Mouse (Mus musculus): ENCODE measurements around the gene Adgrl3.

Gene Adgrl3

DNA sequence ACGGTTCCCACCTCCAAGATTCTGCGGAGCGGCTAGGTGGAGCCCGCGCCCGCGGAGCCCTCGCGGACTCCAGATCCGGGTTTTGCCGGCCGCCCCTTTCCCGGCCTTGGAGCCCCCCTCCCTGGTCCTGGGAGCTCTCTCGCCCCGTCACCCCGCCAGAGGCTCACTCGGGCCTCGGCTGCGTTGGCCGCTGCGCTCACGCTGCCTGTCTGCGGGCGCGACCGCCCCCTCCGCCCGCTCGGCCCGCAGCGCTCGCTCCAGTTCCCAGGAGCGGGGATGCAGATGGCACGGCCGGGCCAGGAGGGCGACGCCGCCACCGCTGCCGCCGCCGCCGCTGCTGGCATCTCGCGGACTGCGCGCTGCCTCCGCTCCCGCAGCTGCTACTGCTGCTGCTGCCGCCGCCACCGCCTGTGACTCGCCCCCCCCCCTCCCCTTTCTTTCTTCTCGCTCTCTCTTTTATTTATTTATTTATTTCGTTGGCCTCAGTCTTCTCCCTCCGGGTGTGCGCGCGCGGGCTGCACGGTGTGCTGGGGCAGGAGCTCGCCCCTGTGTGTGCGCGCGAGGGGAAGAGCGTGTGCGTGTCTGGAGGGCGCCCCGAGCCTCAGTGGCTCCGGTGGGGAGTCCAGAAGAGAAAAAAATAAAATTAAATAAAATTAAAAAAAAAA lies at the start of gene Adgrl3:
Adgrl3 (plus strand) TSS at position 549 of the 665 bp plus-strand sequence.
- peak; percentile 67 to 81 for DNase-seq (ENCODE audit: low spot score in 2 of 2)

DNA sequence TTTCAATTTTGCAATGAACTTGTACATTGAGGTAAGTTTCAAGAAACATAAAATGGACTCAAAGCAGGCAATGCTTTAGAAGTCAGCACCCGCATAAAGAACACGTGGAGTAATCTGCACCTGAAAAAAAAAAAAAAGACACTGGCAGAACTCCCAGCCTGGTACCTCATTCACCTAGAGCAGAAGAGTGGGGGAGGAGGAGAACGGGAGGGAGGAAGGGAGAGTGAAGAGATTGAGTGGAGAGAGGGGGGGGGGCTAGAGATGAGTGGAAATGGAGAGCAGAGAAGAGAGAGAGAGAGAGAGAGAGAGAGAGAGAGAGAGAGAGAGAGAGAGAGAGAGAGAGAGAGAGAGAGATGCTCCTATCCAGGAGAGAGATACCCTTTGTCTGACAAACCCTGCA lies 772 bp upstream of the Adgrl3 start:
- no peak for DNase-seq (ENCODE audit: low spot score in 2 of 2)

DNA sequence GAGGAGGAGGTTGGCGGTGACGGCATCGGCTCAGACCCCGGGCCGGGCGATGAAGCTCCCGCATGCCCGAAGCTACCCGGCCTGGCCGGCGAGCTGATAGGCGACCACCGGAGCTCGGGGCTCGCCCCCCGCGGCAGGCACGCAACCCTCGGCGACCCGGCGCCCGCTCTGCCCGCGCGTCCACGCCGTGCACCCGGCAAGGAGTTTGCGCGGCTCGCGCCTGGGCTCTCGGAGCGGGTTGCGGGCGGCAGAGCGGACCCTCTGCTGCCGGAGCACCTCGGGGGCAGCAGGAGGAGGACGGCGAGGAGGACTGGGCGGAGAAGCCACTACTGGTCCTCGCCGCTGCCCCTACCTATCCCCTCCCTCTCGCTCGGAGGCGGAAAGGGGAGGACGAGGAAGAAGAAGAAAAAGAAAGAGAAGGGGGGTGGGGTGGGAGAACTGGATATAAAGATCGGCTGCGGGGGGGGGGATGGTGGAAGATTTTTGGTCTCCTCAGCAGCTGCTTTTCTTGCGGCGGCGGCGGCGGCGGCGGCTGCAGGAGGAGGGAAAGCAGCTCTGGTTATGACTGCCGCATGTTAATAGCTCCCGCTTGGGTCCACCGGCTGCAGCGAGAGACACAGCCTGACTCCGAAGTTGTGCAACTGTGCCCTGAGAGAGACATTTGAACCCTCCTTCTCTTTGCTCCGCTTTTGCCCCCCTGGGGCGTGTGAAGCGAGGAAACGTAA lies 505 bp downstream of the Adgrl3 start:
- peak; percentile 50 to 63 for DNase-seq (ENCODE audit: low spot score in 2 of 2)

DNA sequence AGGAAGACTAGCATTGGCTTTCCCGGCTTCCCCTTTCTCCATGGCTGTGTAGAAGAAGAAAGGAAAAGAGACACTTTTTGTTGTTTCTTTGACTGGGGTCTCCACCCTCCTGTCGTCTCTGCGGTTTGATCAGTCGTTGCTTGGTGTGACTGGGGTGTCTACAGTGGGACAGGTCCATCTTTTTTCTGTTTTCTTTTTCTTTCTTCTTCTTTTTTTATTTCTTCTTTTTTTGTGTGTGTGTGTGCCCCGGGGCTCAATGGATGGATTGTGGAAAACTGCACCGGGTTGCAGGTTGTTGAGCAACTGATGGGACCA lies 1.0 kb downstream of the Adgrl3 start:
- no peak for DNase-seq (ENCODE audit: low spot score in 2 of 2)

DNA sequence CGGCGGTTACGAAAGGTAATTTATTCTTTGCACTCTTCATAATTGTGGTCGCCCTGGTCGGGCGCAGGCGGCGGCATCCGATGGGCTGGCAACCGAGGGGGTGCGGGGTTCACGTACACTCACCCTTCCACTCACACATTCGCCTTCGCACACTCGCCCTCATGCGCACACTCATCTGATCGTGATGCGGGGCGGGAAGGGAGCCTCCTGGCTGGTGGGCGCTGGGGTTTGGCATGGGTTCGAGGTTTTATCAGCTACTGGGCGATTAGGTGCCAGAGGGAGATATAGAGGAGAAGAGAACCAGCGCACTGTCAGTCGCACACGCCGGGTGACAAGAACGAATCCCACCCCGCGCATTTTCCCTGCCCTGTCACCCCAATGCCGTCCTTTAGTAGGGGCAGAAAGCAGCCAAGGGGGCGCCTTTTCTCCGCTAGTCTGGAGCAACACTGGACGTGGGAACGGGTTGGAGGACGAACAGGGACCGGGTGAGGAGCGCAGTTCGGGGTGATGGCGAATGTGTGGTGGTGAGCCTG lies 1.5 kb downstream of the Adgrl3 start:
- DNase-seq (ENCODE audit: low spot score in 2 of 2): peak; percentile 36 to 48

DNA sequence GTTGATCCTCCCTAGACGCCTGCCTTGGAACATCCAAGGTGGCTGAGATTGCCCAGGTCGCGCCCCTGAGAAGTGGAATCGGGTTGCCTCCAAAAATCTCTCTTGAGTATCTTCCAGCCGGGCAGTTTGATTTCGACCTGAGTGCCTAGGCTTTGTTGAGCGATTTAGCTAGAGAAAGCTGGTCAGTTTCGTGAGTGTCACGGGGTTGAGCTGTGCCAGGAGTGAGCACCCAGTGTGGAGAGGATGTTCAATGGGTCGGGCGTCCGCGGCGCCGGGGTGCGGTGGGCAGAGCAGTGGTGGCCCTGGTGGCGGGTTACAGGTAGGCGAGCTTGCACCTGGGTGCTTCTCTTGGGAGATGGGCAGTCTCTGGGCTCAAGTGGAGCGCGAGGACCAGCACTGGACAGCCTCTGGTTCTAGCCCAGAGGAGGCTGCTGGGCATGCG lies 1.9 kb downstream of the Adgrl3 start:
- peak; percentile 23 to 52 for DNase-seq (ENCODE audit: low spot score in 2 of 2)

DNA sequence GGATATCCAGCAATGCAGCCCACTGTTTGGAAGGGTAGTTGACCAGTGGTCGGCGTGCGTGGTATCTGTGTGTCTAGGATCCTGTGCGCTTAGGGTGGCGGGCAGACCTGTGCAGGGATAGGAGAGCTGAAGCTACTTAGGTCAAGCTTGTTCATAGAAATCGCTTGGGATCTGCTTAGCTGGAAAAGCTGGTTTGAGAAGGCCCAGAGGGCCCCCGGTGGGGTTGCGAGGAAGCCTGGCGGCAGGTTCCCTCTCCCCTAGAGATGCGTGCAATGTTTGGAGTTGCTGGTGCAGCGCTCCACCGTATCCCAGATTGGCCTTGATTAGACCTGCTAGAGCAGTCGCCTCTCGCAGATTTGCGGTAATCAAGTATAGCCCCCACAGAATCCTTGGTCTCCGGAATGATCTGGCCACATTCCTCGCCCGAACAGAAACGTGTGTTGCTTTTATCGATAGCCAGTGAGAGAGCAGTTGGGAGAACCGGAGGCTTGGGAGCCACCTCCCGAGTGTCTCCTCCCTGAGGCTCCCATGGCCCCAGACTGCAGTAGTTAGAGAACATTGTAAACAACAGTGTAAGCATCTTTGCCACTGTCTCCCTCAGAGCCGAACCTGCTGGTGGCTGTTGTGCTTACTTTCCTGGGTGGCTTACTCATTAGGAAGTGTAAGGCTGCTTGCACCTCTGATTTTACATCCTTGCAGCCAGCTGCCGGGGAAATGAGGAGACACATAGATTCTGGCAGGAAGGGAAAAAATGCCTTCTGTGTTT lies 2.6 kb downstream of the Adgrl3 start:
- DNase-seq (ENCODE audit: low spot score in 2 of 2): peak in 1 of 2 experiments; percentile 48

DNA sequence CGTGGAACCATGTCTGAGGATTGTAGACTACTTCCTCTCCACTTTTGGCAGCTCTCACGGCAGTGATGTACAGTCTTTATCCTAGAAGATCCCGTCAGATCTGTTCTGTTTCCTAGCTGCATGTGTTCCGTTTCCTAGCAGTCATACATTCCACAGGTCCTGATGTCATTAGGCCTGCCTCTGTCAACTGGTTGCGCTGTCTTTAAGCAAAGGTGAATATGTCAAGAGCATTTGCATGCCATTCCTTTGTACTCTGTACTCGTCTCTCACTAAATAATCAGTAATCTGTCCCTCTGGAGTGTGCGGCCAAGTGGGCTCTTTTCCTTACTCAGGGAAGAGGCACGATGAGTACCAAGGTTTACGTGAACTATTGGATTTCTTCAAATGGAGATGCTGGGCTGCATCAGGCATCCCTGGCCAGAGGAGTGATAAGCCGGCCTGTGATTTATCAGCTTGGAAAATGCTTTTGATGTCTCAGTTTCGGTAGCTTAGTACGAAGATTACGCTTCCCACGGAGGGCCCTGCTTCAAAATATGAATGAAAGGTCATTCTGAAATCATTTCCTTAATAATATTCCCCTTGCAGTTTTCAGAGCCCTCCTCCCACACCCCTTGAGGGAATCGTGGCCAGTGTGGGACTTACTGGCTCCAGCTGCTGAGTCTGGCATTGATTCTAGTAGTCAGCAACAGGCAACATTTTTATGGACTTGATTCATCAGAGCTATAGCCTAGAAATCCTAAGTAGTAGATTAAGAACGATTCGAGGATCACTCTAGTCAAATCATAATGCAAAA lies 4.2 kb downstream of the Adgrl3 start:
- no peak for DNase-seq (ENCODE audit: low spot score in 2 of 2)

DNA sequence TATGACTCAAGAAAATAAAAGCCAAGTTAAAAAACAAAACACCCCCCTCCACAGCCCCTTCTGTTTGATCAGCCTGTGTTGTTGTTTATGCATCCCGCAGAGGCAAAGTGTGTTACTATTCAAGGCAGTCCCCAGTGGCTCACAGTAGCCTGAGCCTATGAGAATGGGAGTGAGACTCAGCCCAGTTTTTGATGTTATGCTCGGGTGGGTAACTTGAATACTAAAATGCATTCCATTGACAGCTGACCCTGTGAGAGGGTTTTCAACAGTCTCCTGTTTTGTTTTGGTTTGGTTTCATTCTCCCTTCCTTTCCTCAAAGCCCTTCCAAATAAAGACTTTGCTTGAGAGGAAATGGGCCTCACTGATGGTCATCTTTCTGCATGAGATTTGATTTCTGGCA lies 8.9 kb downstream of the Adgrl3 start:
- peak in 1 of 2 experiments; percentile 26 for DNase-seq (ENCODE audit: low spot score in 2 of 2)

DNA sequence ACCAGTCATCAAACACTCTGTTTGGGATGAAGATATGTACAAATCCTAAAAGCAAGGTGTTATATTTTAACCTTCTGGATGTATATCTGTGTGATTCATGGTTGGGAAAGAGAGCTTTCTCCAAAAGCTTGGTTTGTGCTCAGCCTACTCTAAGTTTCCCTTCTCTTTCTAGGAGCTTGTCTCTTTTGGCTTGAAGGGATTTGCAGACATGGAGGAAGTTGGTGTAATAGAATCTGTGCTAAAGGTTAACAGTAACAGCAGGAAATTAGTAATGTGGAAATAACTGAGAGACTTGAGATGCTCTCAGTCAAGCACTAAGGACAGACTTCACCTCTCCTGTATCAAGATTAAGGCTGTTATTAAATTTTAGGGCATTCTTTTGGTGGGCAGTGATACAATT lies 17.2 kb downstream of the Adgrl3 start:
- DNase-seq (ENCODE audit: low spot score in 2 of 2): no peak

DNA sequence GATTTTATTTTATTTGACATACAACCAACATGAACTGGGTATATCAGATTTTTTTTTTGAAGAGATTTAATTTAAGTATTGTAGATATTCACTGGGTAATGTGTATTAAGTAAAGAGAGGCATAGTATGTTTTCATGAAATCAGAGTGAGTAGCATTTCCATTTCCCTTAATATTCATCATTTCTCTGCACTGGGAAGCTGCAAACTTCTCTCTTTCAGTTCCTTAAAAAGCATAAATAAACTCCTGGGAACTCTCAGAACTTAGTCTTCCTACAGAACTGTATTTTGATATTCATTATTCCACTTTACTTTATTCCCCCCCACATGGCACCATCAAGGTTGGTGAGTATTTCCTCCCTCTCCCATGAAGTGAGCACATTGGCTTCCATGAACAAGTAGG lies 23.9 kb downstream of the Adgrl3 start:
- no peak for DNase-seq (ENCODE audit: low spot score in 2 of 2)

DNA sequence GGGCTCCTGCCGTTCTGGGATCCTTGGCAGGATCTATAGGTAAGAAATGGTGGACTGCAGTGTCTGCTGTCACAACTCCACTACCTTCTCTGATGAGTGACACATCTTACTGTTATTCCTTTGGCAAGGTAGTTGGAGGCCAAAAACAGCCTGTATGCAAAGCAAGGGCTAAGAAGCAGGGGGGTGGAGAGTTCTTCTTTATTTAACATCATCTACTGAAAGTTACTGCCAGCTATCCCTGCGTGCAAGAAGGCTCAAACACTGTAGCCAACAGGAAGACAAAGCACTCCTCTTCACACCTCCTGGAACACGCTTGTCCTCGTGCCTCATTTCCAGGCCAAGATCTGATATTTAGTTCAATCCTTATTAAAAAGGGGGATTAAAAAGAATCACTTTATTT lies 26.2 kb downstream of the Adgrl3 start:
- no peak for DNase-seq (ENCODE audit: low spot score in 2 of 2)

DNA sequence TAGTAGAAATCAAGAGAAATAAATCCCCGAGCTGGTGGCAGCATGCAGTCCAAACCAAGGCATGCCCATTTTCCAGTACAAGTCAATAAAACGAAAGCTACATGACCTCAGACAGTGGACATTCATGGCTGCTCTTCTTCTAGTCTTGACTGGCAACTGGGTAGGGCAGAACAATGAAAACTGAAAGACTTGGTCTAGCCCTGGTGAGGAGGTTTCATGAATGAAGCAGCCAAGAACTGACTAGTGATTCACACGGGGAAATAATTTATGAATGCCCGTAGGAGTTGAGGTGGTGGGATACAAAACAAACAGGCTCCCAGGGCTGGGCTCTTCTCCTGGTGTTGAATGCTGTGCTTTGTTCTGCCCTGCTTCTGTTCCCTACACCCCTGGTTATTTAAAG lies 34.7 kb downstream of the Adgrl3 start:
- DNase-seq (ENCODE audit: low spot score in 2 of 2): no peak

DNA sequence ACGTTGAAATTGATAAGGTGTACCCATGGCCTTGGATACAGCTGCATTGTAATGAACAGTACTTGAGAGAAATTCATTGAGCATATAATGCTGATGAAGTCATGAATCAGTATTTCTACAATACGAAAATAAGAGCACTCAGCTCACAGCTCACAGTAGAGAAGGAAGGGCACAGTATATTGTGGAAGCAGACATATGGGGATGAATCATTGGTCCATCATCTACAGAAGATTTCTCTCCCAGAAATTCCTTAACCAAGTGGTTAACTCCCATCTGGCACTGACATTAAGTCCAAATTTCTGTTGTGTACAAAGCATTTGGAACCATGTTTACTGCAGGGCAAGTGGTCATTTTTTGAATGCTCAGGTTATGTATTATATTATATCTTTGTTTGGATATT lies 35.3 kb downstream of the Adgrl3 start:
- DNase-seq (ENCODE audit: low spot score in 2 of 2): no peak

DNA sequence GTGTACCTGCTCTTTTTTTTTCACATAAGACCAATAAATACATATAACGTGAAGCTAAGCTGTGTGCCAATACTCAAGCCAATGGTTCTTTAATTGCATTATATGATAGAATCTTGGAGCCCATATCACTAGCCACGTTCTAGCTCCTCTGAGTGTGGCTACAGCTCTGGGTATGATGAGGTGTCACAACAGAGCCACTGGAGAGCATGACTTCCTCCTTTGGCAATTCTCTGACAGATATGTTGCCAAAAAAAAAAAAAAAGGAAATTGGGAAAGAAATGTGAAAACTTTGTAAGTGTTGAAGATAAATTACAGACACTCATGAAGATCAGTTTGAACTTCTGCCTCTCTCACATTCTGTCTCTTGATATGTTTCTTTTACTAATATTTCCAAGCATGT lies 38.2 kb downstream of the Adgrl3 start:
- no peak for DNase-seq (ENCODE audit: low spot score in 2 of 2)

DNA sequence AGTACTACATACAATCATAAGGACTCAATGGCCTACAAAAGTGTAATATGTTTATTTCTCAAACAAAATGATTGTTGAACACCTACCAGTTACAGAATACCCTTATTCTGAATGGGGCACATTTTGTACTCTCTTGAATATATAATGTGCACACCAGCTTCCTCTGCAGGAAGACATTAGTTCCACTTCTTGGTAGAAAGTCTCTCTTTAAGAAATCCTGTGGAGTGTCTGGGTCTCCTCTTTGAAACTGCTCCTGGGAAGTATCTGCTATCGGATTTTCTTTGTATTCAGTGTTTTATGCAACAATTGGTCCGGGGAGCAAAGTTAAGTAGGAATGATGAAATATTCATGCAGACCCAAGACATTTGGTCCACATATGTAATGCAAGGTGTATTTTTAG lies 41.0 kb downstream of the Adgrl3 start:
- DNase-seq (ENCODE audit: low spot score in 2 of 2): no peak

DNA sequence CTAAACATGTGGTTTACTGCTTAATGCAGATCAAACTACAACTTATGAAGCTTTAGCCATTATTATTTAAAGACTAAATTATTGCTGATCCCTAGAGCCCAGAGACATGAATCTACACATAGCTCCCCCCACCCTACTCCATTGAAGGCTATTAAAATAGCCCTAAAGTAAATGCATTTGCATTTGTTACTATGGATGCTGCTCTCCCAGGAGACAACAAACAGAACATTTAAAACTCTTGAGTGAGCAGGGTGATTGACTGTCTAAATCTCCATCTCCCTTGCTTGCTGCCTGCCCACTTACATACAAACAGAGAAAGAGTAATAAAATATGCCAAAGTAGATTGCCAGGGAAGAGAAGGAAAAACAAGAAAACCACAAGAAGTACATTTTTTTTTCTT lies 41.4 kb downstream of the Adgrl3 start:
- DNase-seq (ENCODE audit: low spot score in 2 of 2): no peak

DNA sequence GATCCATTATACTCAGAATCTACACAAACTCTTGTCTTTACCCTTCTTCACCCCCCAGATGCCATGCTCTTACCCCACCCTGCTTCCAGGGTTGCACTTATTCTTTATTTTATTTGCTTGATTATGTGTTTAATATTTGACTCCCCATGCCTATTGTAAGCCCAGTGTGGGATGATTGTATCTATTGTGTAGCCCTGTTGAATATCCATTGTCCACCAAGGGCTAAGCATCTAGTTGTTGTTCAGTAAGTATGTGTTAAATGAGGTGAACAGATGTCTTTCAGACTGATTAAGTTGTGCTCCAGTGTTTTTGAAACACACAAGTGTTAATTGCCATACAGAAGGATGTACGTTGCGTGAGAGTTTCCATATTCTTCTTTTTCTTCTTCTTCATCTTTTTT lies 44.1 kb downstream of the Adgrl3 start:
- no peak for DNase-seq (ENCODE audit: low spot score in 2 of 2)

DNA sequence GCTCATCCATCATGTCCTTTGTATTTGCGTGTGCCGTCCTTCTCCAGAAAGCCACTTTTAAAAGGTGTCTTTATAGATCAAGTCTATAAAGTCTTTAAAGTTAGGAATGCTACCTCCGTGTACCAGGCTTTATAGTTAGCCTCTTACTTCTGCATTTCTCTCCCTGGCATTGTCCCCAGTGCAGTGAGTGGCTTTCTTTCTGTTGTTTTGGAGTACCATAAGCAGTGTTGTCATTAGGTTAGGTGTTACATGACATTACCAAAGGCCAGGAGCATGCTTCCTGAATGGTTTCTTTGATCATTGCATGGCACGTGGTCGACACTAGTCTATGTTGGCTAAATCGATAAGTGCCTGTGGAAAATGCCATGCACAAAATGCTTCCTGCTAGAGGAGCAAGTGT lies 48.2 kb downstream of the Adgrl3 start:
- no peak for DNase-seq (ENCODE audit: low spot score in 2 of 2)

DNA sequence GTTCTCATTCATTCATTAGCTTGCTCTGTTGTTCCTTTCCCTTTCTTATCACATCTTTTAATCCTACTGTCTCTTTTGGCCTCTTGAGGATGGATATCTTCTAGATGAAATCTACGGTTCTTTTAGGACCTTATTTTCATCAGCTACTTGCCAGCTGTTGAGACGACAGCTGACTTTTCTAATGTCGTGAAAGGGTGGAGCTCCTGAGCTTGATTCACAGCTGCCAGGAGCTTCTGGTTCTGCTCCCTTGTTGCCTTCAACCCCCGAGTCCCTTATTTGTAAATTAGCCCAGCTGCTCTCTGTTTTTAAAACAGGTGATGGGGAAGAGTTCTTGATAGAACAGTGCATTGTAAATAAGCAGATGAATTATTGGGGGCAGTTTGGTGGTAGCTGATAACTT lies 48.9 kb downstream of the Adgrl3 start:
- DNase-seq (ENCODE audit: low spot score in 2 of 2): no peak

DNA sequence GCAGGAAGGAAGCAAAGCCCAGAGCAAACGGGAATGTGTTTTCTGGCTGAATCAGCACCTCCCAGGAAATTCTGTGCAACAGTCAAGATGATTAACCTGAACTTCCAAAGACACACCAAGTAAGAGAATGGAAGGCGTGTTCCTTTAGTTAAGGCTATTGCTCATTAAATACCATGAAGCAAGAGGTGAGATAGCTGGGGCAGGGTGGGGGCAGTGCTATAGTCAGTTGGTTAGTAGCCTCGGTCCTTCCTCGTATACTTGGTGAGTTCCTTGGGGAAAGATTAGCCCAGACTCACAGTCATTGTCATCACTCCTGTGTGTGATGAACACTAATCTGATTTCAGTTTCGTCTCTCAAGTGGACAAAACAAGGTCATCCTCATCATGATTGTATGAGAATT lies 53.0 kb downstream of the Adgrl3 start:
- no peak for DNase-seq (ENCODE audit: low spot score in 2 of 2)

DNA sequence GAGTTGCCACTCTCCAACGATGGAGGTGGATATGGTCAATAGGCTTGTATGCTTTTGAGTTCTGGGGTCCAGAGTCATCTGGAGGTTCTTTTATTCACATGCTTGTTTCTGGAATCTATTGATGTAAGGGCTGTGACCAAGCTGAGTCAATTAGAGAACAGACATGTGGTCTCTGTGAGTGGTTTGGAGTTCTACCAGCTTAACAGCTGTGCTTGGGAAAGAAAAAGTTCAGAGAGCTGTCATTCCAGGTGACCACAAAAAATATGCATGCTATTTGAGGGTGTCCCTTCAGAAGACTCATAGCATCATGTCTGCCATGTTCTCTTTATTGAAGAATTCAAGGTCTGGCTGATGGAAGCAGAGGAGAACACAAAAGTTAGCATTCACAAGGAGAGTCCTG lies 53.9 kb downstream of the Adgrl3 start:
- no peak for DNase-seq (ENCODE audit: low spot score in 2 of 2)

All from frontal cortex, postnatal 10 days (tissue).